Mouse (Mus musculus): ENCODE measurements around the gene 5530400C23Rik. TPM values are rescaled to one million over a fixed set of nuclear protein-coding genes. Genes with fewer than 3 reads are reported as not detected.
"Not testable (repeated sequence)": the region's sequence is repeated elsewhere in the genome, so short reads cannot be mapped to it uniquely, and the experiment has no call there.

Gene 5530400C23Rik
- not detected for total RNA-seq (2021)
- long read RNA-seq, experiment 1 = 0 reads
- long read RNA-seq, experiment 2 = 0 reads

- not testable (repeated sequence) for DNase-seq (ENCODE audit: low spot score in 2 of 2)
Observed at GRCm38 (mm10) chr6:133291916-133292315, at the start of gene 5530400C23Rik. Gene 5530400C23Rik (plus strand): TSS chr6:133292216.

GRCm38 (mm10) chr6:133305952-133306715 is 14.1 kb downstream of the 5530400C23Rik start:
- no peak for DNase-seq (ENCODE audit: low spot score in 2 of 2)

GRCm38 (mm10) chr6:133313896-133314295 is 21.9 kb downstream of the 5530400C23Rik start:
- DNase-seq (ENCODE audit: low spot score in 2 of 2) = not testable (repeated sequence)

GRCm38 (mm10) chr6:133338535-133338934 is 46.5 kb downstream of the 5530400C23Rik start:
- DNase-seq (ENCODE audit: low spot score in 2 of 2) = no peak

GRCm38 (mm10) chr6:133341731-133342130 is 49.7 kb downstream of the 5530400C23Rik start:
- not testable (repeated sequence) for DNase-seq (ENCODE audit: low spot score in 2 of 2)

Other genes starting within 250 kb of the 5530400C23Rik start
- not detected for gene Tas2r140, start 236.4 kb upstream of the 5530400C23Rik start, total RNA-seq (2021)
- 10 to 100 TPM; 54.0 to 54.1 TPM for gene Smim10l1, start 187.3 kb upstream of the 5530400C23Rik start, total RNA-seq (2021)